Mouse (Mus musculus): ENCODE measurements around the gene Timm8a2. TPM values are rescaled to one million over a fixed set of nuclear protein-coding genes. Genes with fewer than 3 reads are reported as not detected.

Timm8a2 gene
- polyA plus RNA-seq (2017; shearing (Covaris generic)): not detected

GRCm38 (mm10) chr14:122034451-122034850 is at the start of gene Timm8a2:
TSS of gene Timm8a2 (plus strand) at chr14:122034674.

Other genes starting within 250 kb of the Timm8a2 start
- gene Dock9, start 236.8 kb upstream of the Timm8a2 start, polyA plus RNA-seq (2017; shearing (Covaris generic)): 13.8 TPM
- gene Ubac2, start 156.1 kb upstream of the Timm8a2 start, polyA plus RNA-seq (2017; shearing (Covaris generic)): 117 TPM
- gene Gpr18, start 118.9 kb upstream of the Timm8a2 start, polyA plus RNA-seq (2017; shearing (Covaris generic)): 96.7 TPM
- gene Gpr183, start 69.5 kb upstream of the Timm8a2 start, polyA plus RNA-seq (2017; shearing (Covaris generic)): 453 TPM
- 114 TPM for gene Tm9sf2, start 72.4 kb downstream of the Timm8a2 start, polyA plus RNA-seq (2017; shearing (Covaris generic))
- gene Clybl, start 147.0 kb downstream of the Timm8a2 start, polyA plus RNA-seq (2017; shearing (Covaris generic)): 17.1 TPM